Mouse (Mus musculus): Measurements from ENCODE around the gene S100pbp. TPM values are rescaled to one million over a fixed set of nuclear protein-coding genes. Genes with fewer than 3 reads are reported as not detected.
A peak's percentile ranks its signal among the peaks of the same experiment; 100 is the strongest.

The S100pbp gene
- polyA plus RNA-seq, 1 experiment from 2014 or later, result 30.5 TPM

GRCm38 (mm10) chr4:129135637-129136036 is 53.9 kb downstream of the S100pbp start:
- WGBS, result 53% methylated on average over 2 of the region's 2 CpGs
- H3K4me2 ChIP-seq (ENCODE audit: low read depth, severe bottlenecking), result no peak overlapping the region
- no peaks in the 10 kb centered on the region for H3K9me3 ChIP-seq (ENCODE audit: control insufficient read depth, low read length)
- no peaks in the 10 kb centered on the region for H3K36me3 ChIP-seq (ENCODE audit: control insufficient read depth, insufficient read depth, low read length)
- H3K4me3 ChIP-seq (ENCODE audit: low read depth, low read length), result no peak overlapping the region
- H3K4me1 ChIP-seq (ENCODE audit: control insufficient read depth, insufficient read depth, low read length), result 0 out of 2 replicates have a peak, but pooled peaks cover 7% of the 10 kb centered on the region
- H3K27me3 ChIP-seq (ENCODE audit: control insufficient read depth, insufficient read depth, low read length), result peaks cover 20% of the 10 kb centered on the region; the same call in 1 of the 2 replicates
- H3K27ac ChIP-seq (replicated peaks; ENCODE audit: low read depth, low read length), result no peak overlapping the region
- ATAC-seq (ENCODE audit: insufficient number of reproducible peaks, low FRiP score, low TSS enrichment, low read depth), result no peak
- H3K9ac ChIP-seq (ENCODE audit: low read length), result no peak overlapping the region
- DNase-seq (ENCODE audit: low spot score), result no peak

- Histone ChIP-seq H3K36me3 (ENCODE audit: control insufficient read depth, insufficient read depth, low read length) (no peaks in the 10 kb centered on the region), H3K9ac (ENCODE audit: low read length) (no peak overlapping the region; the same call in 1 of the 2 replicates), H3K4me2 (ENCODE audit: low read depth, severe bottlenecking) (no peak overlapping the region), H3K4me3 (ENCODE audit: low read depth, low read length) (no peak overlapping the region), H3K9me3 (ENCODE audit: control insufficient read depth, low read length) (no peaks in the 10 kb centered on the region), H3K27me3 (ENCODE audit: control insufficient read depth, insufficient read depth, low read length) (peaks cover 20% of the 10 kb centered on the region; the same call in 1 of the 2 replicates), H3K4me1 (ENCODE audit: control insufficient read depth, insufficient read depth, low read length) (0 out of 2 replicates have a peak, but pooled peaks cover 9% of the 10 kb centered on the region), H3K27ac (replicated peaks; ENCODE audit: low read depth, low read length) (no peak overlapping the region)
- 10% methylated on average over 15 of the region's 15 CpGs for WGBS
- DNase-seq (ENCODE audit: low spot score) (peak; percentile 95), ATAC-seq (ENCODE audit: insufficient number of reproducible peaks, low FRiP score, low TSS enrichment, low read depth) (no peak)
These were observed 54.5 kb downstream of the S100pbp start for GRCm38 (mm10) chr4:129134799-129135585.

GRCm38 (mm10) chr4:129130755-129131303 is 58.7 kb downstream of the S100pbp start:
- 0 out of 2 replicates have a peak, but pooled peaks cover 5% of the 10 kb centered on the region for H3K4me1 ChIP-seq (ENCODE audit: control insufficient read depth, insufficient read depth, low read length)
- peaks cover 4% of the 10 kb centered on the region; the same call in 1 of the 2 replicates for H3K27me3 ChIP-seq (ENCODE audit: control insufficient read depth, insufficient read depth, low read length)
- H3K27ac ChIP-seq (replicated peaks; ENCODE audit: low read depth, low read length), result no peak overlapping the region; the same call in 1 of the 2 replicates
- H3K36me3 ChIP-seq (ENCODE audit: control insufficient read depth, insufficient read depth, low read length), result no peaks in the 10 kb centered on the region
- ATAC-seq (ENCODE audit: insufficient number of reproducible peaks, low FRiP score, low TSS enrichment, low read depth), result peak; percentile 83
- H3K4me2 ChIP-seq (ENCODE audit: low read depth, severe bottlenecking), result peak overlapping the region; percentile 32
- peak overlapping the region; percentile 28 for H3K4me3 ChIP-seq (ENCODE audit: low read depth, low read length)
- 2% methylated on average over 16 of the region's 17 CpGs for WGBS
- DNase-seq (ENCODE audit: low spot score), result peak; percentile 75
- no peaks in the 10 kb centered on the region for H3K9me3 ChIP-seq (ENCODE audit: control insufficient read depth, low read length)
- peak overlapping the region; percentile 52 for H3K9ac ChIP-seq (ENCODE audit: low read length)

GRCm38 (mm10) chr4:129130149-129130548 is 59.4 kb downstream of the S100pbp start:
- 2% methylated on average over 8 of the region's 8 CpGs for WGBS
- Histone ChIP-seq H3K4me3 (ENCODE audit: low read depth, low read length) (peak overlapping the region; percentile 28; the same call in 1 of the 2 replicates), H3K27ac (replicated peaks; ENCODE audit: low read depth, low read length) (no peak overlapping the region; the same call in 1 of the 2 replicates), H3K4me2 (ENCODE audit: low read depth, severe bottlenecking) (peak overlapping the region; percentile 32), H3K9me3 (ENCODE audit: control insufficient read depth, low read length) (no peaks in the 10 kb centered on the region), H3K27me3 (ENCODE audit: control insufficient read depth, insufficient read depth, low read length) (no peaks in the 10 kb centered on the region), H3K9ac (ENCODE audit: low read length) (no peak overlapping the region), H3K4me1 (ENCODE audit: control insufficient read depth, insufficient read depth, low read length) (0 out of 2 replicates have a peak, but pooled peaks cover 5% of the 10 kb centered on the region), H3K36me3 (ENCODE audit: control insufficient read depth, insufficient read depth, low read length) (no peaks in the 10 kb centered on the region)
- DNase-seq (ENCODE audit: low spot score) (peak; percentile 85), ATAC-seq (ENCODE audit: insufficient number of reproducible peaks, low FRiP score, low TSS enrichment, low read depth) (peak; percentile 61)

GRCm38 (mm10) chr4:129129387-129129786 is 60.1 kb downstream of the S100pbp start:
- no peak overlapping the region for H3K9ac ChIP-seq (ENCODE audit: low read length)
- H3K4me1 ChIP-seq (ENCODE audit: control insufficient read depth, insufficient read depth, low read length), result peaks cover 6% of the 10 kb centered on the region
- no peak overlapping the region for H3K27ac ChIP-seq (replicated peaks; ENCODE audit: low read depth, low read length)
- peaks cover 2% of the 10 kb centered on the region; the same call in 1 of the 2 replicates for H3K27me3 ChIP-seq (ENCODE audit: control insufficient read depth, insufficient read depth, low read length)
- WGBS, result 39% methylated on average over 9 of the region's 9 CpGs
- DNase-seq (ENCODE audit: low spot score) (no peak), ATAC-seq (ENCODE audit: insufficient number of reproducible peaks, low FRiP score, low TSS enrichment, low read depth) (no peak)
- H3K36me3 ChIP-seq (ENCODE audit: control insufficient read depth, insufficient read depth, low read length), result no peaks in the 10 kb centered on the region
- H3K4me3 ChIP-seq (ENCODE audit: low read depth, low read length), result no peak overlapping the region
- H3K4me2 ChIP-seq (ENCODE audit: low read depth, severe bottlenecking), result no peak overlapping the region
- H3K9me3 ChIP-seq (ENCODE audit: control insufficient read depth, low read length), result no peaks in the 10 kb centered on the region

GRCm38 (mm10) chr4:129128582-129129338 is 60.8 kb downstream of the S100pbp start:
- DNase-seq (ENCODE audit: low spot score), result no peak
- ATAC-seq (ENCODE audit: insufficient number of reproducible peaks, low FRiP score, low TSS enrichment, low read depth), result no peak

GRCm38 (mm10) chr4:129125736-129126451 is 63.6 kb downstream of the S100pbp start:
- H3K4me3 ChIP-seq (ENCODE audit: low read depth, low read length), result no peak overlapping the region
- H3K9ac ChIP-seq (ENCODE audit: low read length), result no peak overlapping the region
- H3K9me3 ChIP-seq (ENCODE audit: control insufficient read depth, low read length), result no peaks in the 10 kb centered on the region
- ATAC-seq (ENCODE audit: insufficient number of reproducible peaks, low FRiP score, low TSS enrichment, low read depth) (no peak), DNase-seq (ENCODE audit: low spot score) (no peak)
- peaks cover 14% of the 10 kb centered on the region for H3K4me1 ChIP-seq (ENCODE audit: control insufficient read depth, insufficient read depth, low read length)
- peak overlapping the region; percentile 5; the same call in 1 of the 2 replicates for H3K4me2 ChIP-seq (ENCODE audit: low read depth, severe bottlenecking)
- H3K27ac ChIP-seq (replicated peaks; ENCODE audit: low read depth, low read length), result no peak overlapping the region
- H3K27me3 ChIP-seq (ENCODE audit: control insufficient read depth, insufficient read depth, low read length), result peaks cover 29% of the 10 kb centered on the region
- H3K36me3 ChIP-seq (ENCODE audit: control insufficient read depth, insufficient read depth, low read length), result no peaks in the 10 kb centered on the region
- 22% methylated on average over 19 of the region's 19 CpGs for WGBS

More at GRCm38 (mm10) chr4:129128582-129129338, 60.8 kb downstream of the S100pbp start:
- H3K4me1 ChIP-seq (ENCODE audit: control insufficient read depth, insufficient read depth, low read length), result peaks cover 6% of the 10 kb centered on the region
- no peaks in the 10 kb centered on the region for H3K9me3 ChIP-seq (ENCODE audit: control insufficient read depth, low read length)
- H3K27me3 ChIP-seq (ENCODE audit: control insufficient read depth, insufficient read depth, low read length), result peaks cover 2% of the 10 kb centered on the region; the same call in 1 of the 2 replicates
- no peak overlapping the region for H3K4me2 ChIP-seq (ENCODE audit: low read depth, severe bottlenecking)
- no peak overlapping the region for H3K27ac ChIP-seq (replicated peaks; ENCODE audit: low read depth, low read length)
- H3K4me3 ChIP-seq (ENCODE audit: low read depth, low read length), result no peak overlapping the region
- no peak overlapping the region for H3K9ac ChIP-seq (ENCODE audit: low read length)
- 61% methylated on average over 13 of the region's 13 CpGs for WGBS
- no peaks in the 10 kb centered on the region for H3K36me3 ChIP-seq (ENCODE audit: control insufficient read depth, insufficient read depth, low read length)

Data from limb, embryonic 11.5 days (tissue).